Mouse (Mus musculus) olfactory bulb, adult 2 months (tissue): ENCODE measurements at regions not wholly inside any gene's neighbourhood (a gene's known extent, or its start where the extent isn't known, plus 50 kb on each side); places are given as distances from the start of the nearest gene placed in this dataset.

Experiments
- CTCF ChIP-seq: fragments of 200-500 bp; IDR thresholded peaks from 2 replicates; pipeline ENCODE4 v1.5.1; 2012; ENCODE audit warnings: low read depth, mild to moderate bottlenecking, low read length, moderate library complexity; ENCODE audit not compliant: insufficient read depth
- POLR2A ChIP-seq: fragments of 200-500 bp; IDR thresholded peaks from 2 replicates; pipeline ENCODE4 v1.6.1; 2012; ENCODE audit warnings: mild to moderate bottlenecking, low read depth, low read length, moderate library complexity; ENCODE audit not compliant: insufficient read depth

DNA sequence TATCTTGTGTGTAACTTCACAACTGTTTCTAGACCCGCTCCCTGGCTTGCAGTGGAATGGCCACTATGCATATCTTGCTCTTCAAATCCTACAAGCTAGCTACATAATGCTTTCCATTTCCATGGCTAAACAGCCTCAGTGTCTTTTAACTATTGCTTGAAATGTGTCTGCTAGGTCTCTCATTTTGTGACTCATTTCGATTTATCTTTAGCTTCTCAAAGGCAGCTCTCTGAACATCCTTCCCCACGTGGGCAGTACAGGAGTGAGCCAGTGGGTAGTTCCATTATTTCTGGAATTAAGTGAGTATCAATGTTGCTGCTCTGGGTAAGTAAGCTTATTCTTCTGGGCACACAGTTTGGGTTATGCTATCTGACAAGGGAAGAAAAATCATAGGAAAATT is 102.9 kb upstream of the Stxbp6 start:
- TF ChIP-seq CTCF (no peak), POLR2A (no peak)
